Mouse (Mus musculus) liver, embryonic 12.5 days (tissue): ENCODE data around the gene Nkx1-2. TPM values are rescaled to one million over a fixed set of nuclear protein-coding genes. Genes with fewer than 3 reads are reported as not detected.

ENCODE experiments used
- ATAC-seq: fragments of 200-750 bp; cut with Nextera tagmentation; 2 replicates; pipeline ENCODE4 v1.8.0; 2017; ENCODE audit warnings: moderate number of reproducible peaks, mild to moderate bottlenecking, moderate library complexity
- H3K27ac ChIP-seq: fragments of 300-500 bp; sonication (generic); 2 replicates; pipeline ENCODE4 v1.5.1; 2016; ENCODE audit warnings: mild to moderate bottlenecking
- H3K27me3 ChIP-seq: fragments of 300-500 bp; sonication (generic); replicated peaks from 2 replicates; pipeline ENCODE4 v1.6.1; 2016; ENCODE audit warnings: mild to moderate bottlenecking, moderate library complexity
- H3K36me3 ChIP-seq: fragments of 300-500 bp; sonication (generic); 2 replicates; pipeline ENCODE4 v1.6.1; 2016; ENCODE audit warnings: mild to moderate bottlenecking, moderate library complexity
- H3K4me1 ChIP-seq: fragments of 300-500 bp; sonication (generic); 2 replicates; pipeline ENCODE4 v1.6.1; 2016
- H3K4me2 ChIP-seq: fragments of 300-500 bp; sonication (generic); 2 replicates; pipeline ENCODE4 v1.6.1; 2016; ENCODE audit warnings: mild to moderate bottlenecking, moderate library complexity
- H3K4me3 ChIP-seq: fragments of 300-500 bp; sonication (generic); 2 replicates; pipeline ENCODE4 v1.5.1; 2016; ENCODE audit warnings: mild to moderate bottlenecking, moderate library complexity
- H3K9ac ChIP-seq: fragments of 300-500 bp; sonication (generic); 2 replicates; pipeline ENCODE4 v1.6.1; 2016; ENCODE audit warnings: mild to moderate bottlenecking, moderate library complexity
- H3K9me3 ChIP-seq: fragments of 300-500 bp; sonication (generic); replicated peaks from 2 replicates; pipeline ENCODE4 v1.6.1; 2016; ENCODE audit warnings: mild to moderate bottlenecking, moderate library complexity
- WGBS: fragments of 180-500 bp; shearing (Covaris S2); methylation state at CpG from one replicate; pipeline ENCODE4 v1.1.7; 2016; ENCODE audit not compliant: insufficient replicate concordance; 5-methylcytosine and 5-hydroxymethylcytosine counted together
- polyA plus RNA-seq: library from polyadenylated mRNA; unstranded; fragments of >200 nt; fragmentation: Nextera tagmentation; extraction: Ambion mirVana; gene quantifications from 2 replicates; pipeline ENCODE4 v1.2.1, GENCODE M21; 2016

The Nkx1-2 gene
- polyA plus RNA-seq, 1 experiment from 2014 or later, result not detected

GRCm38 (mm10) chr7:132556575-132556974 is 42.9 kb downstream of the Nkx1-2 start:
- no peak for ATAC-seq
- no peaks in the 10 kb centered on the region; the same call in 1 of the 2 replicates for H3K27me3 ChIP-seq
- H3K4me1 ChIP-seq, result peaks cover 26% of the 10 kb centered on the region
- H3K36me3 ChIP-seq, result peaks cover 49% of the 10 kb centered on the region
- H3K4me3 ChIP-seq, result no peak overlapping the region
- WGBS, result 71% methylated on average over 5 of the region's 5 CpGs
- H3K27ac ChIP-seq, result 0 out of 2 replicates have a peak overlapping the region, but pooled peaks have one; percentile 11
- H3K9me3 ChIP-seq, result no peaks in the 10 kb centered on the region
- H3K9ac ChIP-seq, result no peak overlapping the region
- no peak overlapping the region for H3K4me2 ChIP-seq

GRCm38 (mm10) chr7:132555911-132556310 is 43.5 kb downstream of the Nkx1-2 start:
- H3K27me3 ChIP-seq, result no peaks in the 10 kb centered on the region; the same call in 1 of the 2 replicates

GRCm38 (mm10) chr7:132554091-132554490 is 45.3 kb downstream of the Nkx1-2 start:
- no peak overlapping the region for H3K9ac ChIP-seq
- H3K9me3 ChIP-seq, result no peaks in the 10 kb centered on the region
- H3K36me3 ChIP-seq, result peaks cover 24% of the 10 kb centered on the region
- H3K27ac ChIP-seq, result no peak overlapping the region
- 68% methylated on average over 2 of the region's 2 CpGs for WGBS
- peaks cover 26% of the 10 kb centered on the region for H3K4me1 ChIP-seq
- no peaks in the 10 kb centered on the region; the same call in 1 of the 2 replicates for H3K27me3 ChIP-seq
- no peak overlapping the region for H3K4me3 ChIP-seq
- H3K4me2 ChIP-seq, result no peak overlapping the region
- no peak for ATAC-seq

More at GRCm38 (mm10) chr7:132555911-132556310, 43.5 kb downstream of the Nkx1-2 start:
- Histone ChIP-seq H3K4me1 (peaks cover 33% of the 10 kb centered on the region), H3K9ac (no peak overlapping the region), H3K9me3 (no peaks in the 10 kb centered on the region), H3K27ac (no peak overlapping the region), H3K4me3 (no peak overlapping the region), H3K4me2 (no peak overlapping the region), H3K36me3 (peaks cover 42% of the 10 kb centered on the region)
- no peak for ATAC-seq
- 40% methylated on average over 4 of the region's 4 CpGs for WGBS

GRCm38 (mm10) chr7:132551351-132552126 is 47.9 kb downstream of the Nkx1-2 start:
- Histone ChIP-seq H3K4me3 (peak overlapping the region; percentile 62), H3K27ac (peak overlapping the region; percentile 66), H3K36me3 (peaks cover 1% of the 10 kb centered on the region), H3K4me2 (peak overlapping the region; percentile 90), H3K27me3 (peaks cover 10% of the 10 kb centered on the region; the same call in 1 of the 2 replicates), H3K4me1 (peaks cover 12% of the 10 kb centered on the region), H3K9ac (peak overlapping the region; percentile 71), H3K9me3 (no peaks in the 10 kb centered on the region)
- ATAC-seq, result peak; percentile 96
- 1% methylated on average over 27 of the region's 27 CpGs for WGBS

GRCm38 (mm10) chr7:132547126-132547525 is 52.3 kb downstream of the Nkx1-2 start:
- no peaks in the 10 kb centered on the region for H3K9me3 ChIP-seq
- no peak overlapping the region for H3K4me3 ChIP-seq
- H3K4me2 ChIP-seq, result no peak overlapping the region
- H3K4me1 ChIP-seq, result peaks cover 7% of the 10 kb centered on the region
- no peaks in the 10 kb centered on the region for H3K36me3 ChIP-seq
- peaks cover 21% of the 10 kb centered on the region; the same call in 1 of the 2 replicates for H3K27me3 ChIP-seq
- H3K9ac ChIP-seq, result no peak overlapping the region
- no peak overlapping the region for H3K27ac ChIP-seq
- 63% methylated on average over 3 of the region's 3 CpGs for WGBS
- no peak for ATAC-seq

Other genes with a start within 250 kb of the Nkx1-2 start
- 94.4 and 96.9 TPM in 2 replicates for gene Oat, start 23.2 kb downstream of the Nkx1-2 start, polyA plus RNA-seq
- gene Lhpp, start 11.0 kb upstream of the Nkx1-2 start, polyA plus RNA-seq, result 8.9 and 9.2 TPM in 2 replicates
- 27.2 and 28.8 TPM in 2 replicates for gene Fam53b, start 214.2 kb upstream of the Nkx1-2 start, polyA plus RNA-seq